Mouse (Mus musculus): ENCODE measurements at regions not wholly inside any gene's neighbourhood (a gene's known extent, or its start where the extent isn't known, plus 50 kb on each side); places are given as distances from the start of the nearest gene placed in this dataset.

DNA sequence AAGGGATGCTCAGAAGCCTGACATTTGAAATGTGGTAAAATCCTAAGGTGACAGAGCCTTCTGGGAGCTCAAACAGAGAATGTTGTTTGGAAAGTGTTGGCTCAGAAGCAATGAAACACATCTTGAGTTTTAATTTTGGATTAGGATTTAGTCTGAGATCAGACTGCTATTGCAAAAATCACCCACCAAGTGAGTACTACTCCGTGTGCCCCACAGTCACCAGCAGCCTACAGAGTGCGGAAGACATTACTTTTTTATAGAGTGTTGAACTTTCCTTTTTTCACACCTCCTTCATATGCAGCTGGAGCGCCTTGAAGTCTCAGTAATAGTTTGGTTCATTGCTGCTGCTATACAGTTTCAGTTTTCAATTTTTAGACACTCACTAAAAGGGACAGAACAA lies 805.1 kb upstream of the Pcdh17 start:
- peak in 1 of 2 experiments; percentile 26 for DNase-seq (ENCODE audit: low spot score in 2 of 2)

DNA sequence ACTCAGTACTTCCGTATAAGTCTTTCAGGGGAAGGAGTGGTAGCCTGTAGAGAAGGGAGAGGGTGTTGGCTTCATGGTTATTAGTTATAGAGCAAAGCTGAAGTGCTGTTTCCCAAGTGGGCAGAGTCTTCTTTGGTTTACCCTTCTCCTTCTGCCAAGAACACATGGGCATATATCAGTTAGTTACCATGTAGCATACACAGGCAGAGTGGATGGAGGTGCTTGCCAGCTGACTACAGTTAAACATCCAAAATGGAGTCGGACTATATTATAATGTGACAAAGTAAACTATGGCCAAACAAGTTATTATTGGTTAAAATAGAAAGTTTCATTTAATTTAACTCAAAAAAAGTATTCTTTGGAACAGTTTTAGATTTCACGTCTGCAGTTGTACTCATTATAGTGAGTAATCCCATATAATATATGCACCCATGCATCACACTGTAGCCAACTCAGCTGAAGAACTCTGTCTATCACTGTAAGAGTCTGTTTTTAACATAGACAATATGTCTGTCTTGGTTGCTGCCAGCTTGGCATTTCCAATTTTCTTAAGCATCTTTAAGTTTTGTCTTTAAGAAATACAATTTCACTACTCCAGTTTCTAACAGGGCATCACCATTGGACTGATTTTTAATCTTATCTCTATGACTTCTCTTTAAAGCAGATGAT lies 803.4 kb upstream of the Pcdh17 start:
- DNase-seq (ENCODE audit: low spot score in 2 of 2): no peak

GRCm38 (mm10) chr14:83648643-83649042 lies 794.7 kb upstream of the Pcdh17 start:
- no peak for DNase-seq (ENCODE audit: low spot score in 2 of 2)

GRCm38 (mm10) chr14:83664065-83664464 lies 779.3 kb upstream of the Pcdh17 start:
- DNase-seq (ENCODE audit: low spot score in 2 of 2): no peak
